Mouse (Mus musculus): ENCODE measurements around the gene Rps6kb1. TPM values are rescaled to one million over a fixed set of nuclear protein-coding genes. Genes with fewer than 3 reads are reported as not detected.

The Rps6kb1 gene
- total RNA-seq, 2 experiments from 2014 or later: 27.7 to 28.8 TPM

GRCm38 (mm10) chr11:86580319-86581113 lies 35.9 kb upstream of the Rps6kb1 start:
- DNase-seq: no peak

- DNase-seq: no peak
These were observed 35.2 kb upstream of the Rps6kb1 start for GRCm38 (mm10) chr11:86579731-86580318.

- peak; percentile 65 for DNase-seq
These were observed 34.5 kb upstream of the Rps6kb1 start for GRCm38 (mm10) chr11:86578809-86579730.

GRCm38 (mm10) chr11:86578106-86578808 lies 33.7 kb upstream of the Rps6kb1 start:
- DNase-seq: no peak

GRCm38 (mm10) chr11:86577231-86577630 lies 32.6 kb upstream of the Rps6kb1 start:
- peak; percentile 53 for DNase-seq

- DNase-seq: no peak
These were observed 31.2 kb upstream of the Rps6kb1 start for GRCm38 (mm10) chr11:86575632-86576378.

GRCm38 (mm10) chr11:86574408-86574807 lies 29.8 kb upstream of the Rps6kb1 start:
- no peak for DNase-seq

- no peak for DNase-seq
These were observed 29.1 kb upstream of the Rps6kb1 start for GRCm38 (mm10) chr11:86573646-86574231.

GRCm38 (mm10) chr11:86572623-86573022 lies 28.0 kb upstream of the Rps6kb1 start:
- no peak for DNase-seq

GRCm38 (mm10) chr11:86571871-86572270 lies 27.3 kb upstream of the Rps6kb1 start:
- DNase-seq: no peak

- no peak for DNase-seq
These were observed 26.6 kb upstream of the Rps6kb1 start for GRCm38 (mm10) chr11:86571047-86571855.

GRCm38 (mm10) chr11:86570261-86570746 lies 25.7 kb upstream of the Rps6kb1 start:
- no peak for DNase-seq

- no peak for DNase-seq
These were observed 23.8 kb upstream of the Rps6kb1 start for GRCm38 (mm10) chr11:86568425-86568824.

GRCm38 (mm10) chr11:86558258-86558657 lies 13.7 kb upstream of the Rps6kb1 start:
- DNase-seq: no peak

GRCm38 (mm10) chr11:86553525-86553924 lies 8.9 kb upstream of the Rps6kb1 start:
- DNase-seq: no peak

- no peak for DNase-seq
These were observed 2.8 kb upstream of the Rps6kb1 start for GRCm38 (mm10) chr11:86547412-86547811.

- DNase-seq: no peak
These were observed 951 bp upstream of the Rps6kb1 start for GRCm38 (mm10) chr11:86545556-86545955.

GRCm38 (mm10) chr11:86543960-86544638 lies 506 bp downstream of the Rps6kb1 start:
- peak; percentile 29 for DNase-seq

- no peak for DNase-seq
These were observed 1.8 kb downstream of the Rps6kb1 start for GRCm38 (mm10) chr11:86542851-86543250.

GRCm38 (mm10) chr11:86540476-86540845 lies 4.1 kb downstream of the Rps6kb1 start:
- DNase-seq: no peak

Measured in heart, postnatal 4 days (tissue).